In the genomic region with DNA sequence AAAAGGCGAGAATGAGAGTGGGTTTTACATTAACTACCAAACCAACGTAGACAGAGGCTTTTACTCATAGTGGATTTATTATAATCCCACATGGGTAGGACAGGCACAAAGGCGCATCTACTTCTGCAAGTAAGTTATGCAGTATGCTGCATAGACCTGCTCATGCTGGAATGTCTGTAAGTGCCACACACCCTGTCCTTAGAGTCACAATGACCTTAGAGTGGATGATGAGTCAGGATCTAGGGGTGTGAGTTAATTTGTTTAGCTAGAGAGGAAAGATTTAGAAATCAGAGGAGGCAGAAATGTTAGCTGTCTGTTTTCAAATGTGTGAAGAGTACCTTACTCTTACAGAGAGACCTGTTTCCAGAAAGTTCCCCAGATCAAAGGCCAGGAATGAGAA, we compare ENCODE assay signal across 24 mouse cellular contexts. TPM values are rescaled to one million over a fixed set of nuclear protein-coding genes. Genes with fewer than 3 reads are reported as not detected.
DNase-seq lines count a peak whose midpoint lies in the region; ATAC-seq and TF ChIP-seq lines count a peak whose summit lies in the region.
"Had no signal": no experiment of that assay in that cellular context is flagged by ENCODE, and none has a peak within 500 bp of the region (broad histone marks: within the 10 kb centered on the region; RNA-seq: fewer than 3 reads in every experiment).

No protein-coding gene starts in this region.

- no peak overlapping the region for H3K4me3 ChIP-seq in kidney, postnatal 0 days (replicated peaks; ENCODE audit: low read depth, low read length)
- H3K4me3 ChIP-seq: forebrain, embryonic 10.5 days; forebrain, embryonic 13.5 days; heart, adult 2 months; heart, embryonic 10.5 days; heart, embryonic 13.5 days; hindbrain, embryonic 15.5 days had no signal

- no peak for TF ChIP-seq CTCF in kidney, postnatal 0 days (IDR thresholded peaks at IDR 0.05; ENCODE audit: low read depth)

- DNase-seq in adrenal gland, adult 2 months = peak; percentile 34
- no peak for DNase-seq in adrenal gland, postnatal 25 days
- no peak for DNase-seq in kidney, postnatal 0 days (ENCODE audit: low spot score)
- DNase-seq in kidney, adult 18-20 months = no peak
- peak; percentile 43 for DNase-seq in lung, postnatal 36 days
- DNase-seq in lung, postnatal 4 days = no peak
- no peak for DNase-seq in left cerebral cortex, adult 18-20 months (ENCODE audit: low spot score in 2 of 2)
- no peak for DNase-seq in liver
- DNase-seq: adrenal gland, adult 8-10 months; B cell, adult 2 months; cerebellum, adult 18-20 months; cerebellum, adult 9-10 months; gastrocnemius, postnatal 10 days; gastrocnemius, postnatal 36 days; heart, adult 2 months; heart, postnatal 14 days; heart, postnatal 4 days had no signal

- H3K4me1 ChIP-seq in kidney, postnatal 0 days (replicated peaks; ENCODE audit: insufficient read depth, low read length) = peaks cover 12% of the 10 kb centered on the region; the same call in 1 of the 2 replicates

- 0 out of 2 replicates have a peak overlapping the region, but pooled peaks have one; percentile 26 for H3K27ac ChIP-seq in kidney, postnatal 0 days
- H3K27ac ChIP-seq: forebrain, embryonic 10.5 days; forebrain, embryonic 13.5 days; heart, adult 2 months; heart, embryonic 13.5 days; hindbrain, embryonic 15.5 days had no signal

- no peak overlapping the region for H3K9ac ChIP-seq in kidney, postnatal 0 days (ENCODE audit: low read depth, low read length)
- H3K9ac ChIP-seq: forebrain, embryonic 13.5 days; heart, embryonic 13.5 days; hindbrain, embryonic 15.5 days had no signal

- H3K27me3 ChIP-seq in kidney, postnatal 0 days (ENCODE audit: insufficient read depth, low read length) = no peaks in the 10 kb centered on the region
- H3K27me3 ChIP-seq: CH12.LX; forebrain, embryonic 13.5 days; heart, embryonic 13.5 days; hindbrain, embryonic 15.5 days had no signal

- H3K36me3 ChIP-seq in kidney, postnatal 0 days (ENCODE audit: insufficient read depth, low read length) = no peaks in the 10 kb centered on the region

- H3K4me2 ChIP-seq in kidney, postnatal 0 days (ENCODE audit: low read length) = no peak overlapping the region
- H3K4me2 ChIP-seq: forebrain, embryonic 13.5 days; heart, embryonic 13.5 days; hindbrain, embryonic 15.5 days had no signal

- ATAC-seq in kidney, postnatal 0 days (replicated peaks; ENCODE audit: low FRiP score, low read depth) = no peak
- ATAC-seq: forebrain, embryonic 13.5 days; forebrain, embryonic 16.5 days had no signal

- H3K9me3 ChIP-seq in kidney, postnatal 0 days (replicated peaks; ENCODE audit: low read length) = no peaks in the 10 kb centered on the region
- H3K9me3 ChIP-seq: forebrain, embryonic 13.5 days; heart, embryonic 10.5 days; heart, embryonic 13.5 days; hindbrain, embryonic 15.5 days had no signal

- 76% methylated on average over 3 of the region's 3 CpGs for WGBS in kidney, postnatal 0 days

RNA-seq across cellular contexts. Expression of a gene that starts 2.0 kb away (rescaled TPM):
- total RNA-seq in adrenal gland, adult 2 months (2021) = 1 to 10 TPM; 9.4 to 9.6 TPM
- polyA plus RNA-seq in adrenal gland, adult 2 months (2012; rRNA removed) = 2.7 and 3.2 TPM in 2 replicates
- total RNA-seq in adrenal gland, postnatal 25 days (2021) = 11.9 and 16.2 TPM in 2 replicates
- 17.8 and 19.0 TPM in 2 replicates for polyA plus RNA-seq in kidney, postnatal 0 days (2015; fragmentation: Nextera tagmentation; extraction: Ambion mirVana)
- total RNA-seq in left cerebral cortex, adult 18-20 months (2021) = 1 to 10 TPM; 6.5 to 7.5 TPM

RNA-seq across cellular contexts. Expression of a gene that starts 43.2 kb away (rescaled TPM):
- total RNA-seq in adrenal gland, adult 2 months (2021) = 10 to 100 TPM in 1 of 2 experiments, 1 to 10 TPM in 1; 5.1 to 10.1 TPM
- 1.5 and 1.6 TPM in 2 replicates for polyA plus RNA-seq in adrenal gland, adult 2 months (2012; rRNA removed)
- 7.5 and 11.6 TPM in 2 replicates for total RNA-seq in adrenal gland, postnatal 25 days (2021)
- 20.0 and 20.5 TPM in 2 replicates for polyA plus RNA-seq in kidney, postnatal 0 days (2015; fragmentation: Nextera tagmentation; extraction: Ambion mirVana)
- total RNA-seq in left cerebral cortex, adult 18-20 months (2021) = 10 to 100 TPM; 91.0 to 96.5 TPM

RNA-seq across cellular contexts. Expression of a gene that starts 52.0 kb away (rescaled TPM):
- 1 to 10 TPM; 3.2 to 4.6 TPM for total RNA-seq in adrenal gland, adult 2 months (2021)
- 0.27 and 0.45 TPM in 2 replicates for polyA plus RNA-seq in adrenal gland, adult 2 months (2012; rRNA removed)
- 3.9 and 6.2 TPM in 2 replicates for total RNA-seq in adrenal gland, postnatal 25 days (2021)
- polyA plus RNA-seq in kidney, postnatal 0 days (2015; fragmentation: Nextera tagmentation; extraction: Ambion mirVana) = 4.5 and 5.0 TPM in 2 replicates
- 1 to 10 TPM; 2.5 to 3.4 TPM for total RNA-seq in left cerebral cortex, adult 18-20 months (2021)

RNA-seq across cellular contexts. Expression of a gene that starts 52.0 kb away (rescaled TPM):
- 100 to 1,000 TPM; 277 to 314 TPM for total RNA-seq in adrenal gland, adult 2 months (2021)
- polyA plus RNA-seq in adrenal gland, adult 2 months (2012; rRNA removed) = 304 and 421 TPM in 2 replicates
- 261 and 291 TPM in 2 replicates for total RNA-seq in adrenal gland, postnatal 25 days (2021)
- 1,152 and 1,249 TPM in 2 replicates for polyA plus RNA-seq in kidney, postnatal 0 days (2015; fragmentation: Nextera tagmentation; extraction: Ambion mirVana)
- total RNA-seq in left cerebral cortex, adult 18-20 months (2021) = 10 to 100 TPM; 48.4 to 49.5 TPM

Comparison
In these comparisons a context has a peak if more than half of its experiments do, and no peak if none do; other contexts are left out.
1. DNase-seq: peak in adrenal gland, adult 2 months (single experiment) and lung, postnatal 36 days (single experiment); none in adrenal gland, postnatal 25 days (single experiment), kidney, postnatal 0 days (single experiment), kidney, adult 18-20 months (single experiment), lung, postnatal 4 days (0 of 2), left cerebral cortex, adult 18-20 months (0 of 2) and liver (single experiment).